17 mouse cellular contexts compared by ENCODE assay signal in genomic region chr8:125419202-125419830, GRCm38 (mm10).
DNase-seq lines count a peak whose midpoint lies in the region; ATAC-seq lines count a peak whose summit lies in the region.
"Had no signal": no experiment of that assay in that cellular context is flagged by ENCODE, and none has a peak within 500 bp of the region (broad histone marks: within the 10 kb centered on the region; RNA-seq: fewer than 3 reads in every experiment).

No protein-coding gene starts in this region.

- WGBS in forebrain, embryonic 10.5 days = 86% methylated on average over 14 of the region's 14 CpGs
- 87% methylated on average over 14 of the region's 14 CpGs for WGBS in forebrain, embryonic 12.5 days
- WGBS in midbrain, embryonic 10.5 days = 87% methylated on average over 14 of the region's 14 CpGs
- 80% methylated on average over 14 of the region's 14 CpGs for WGBS in midbrain, embryonic 15.5 days

- H3K4me1 ChIP-seq in forebrain, embryonic 10.5 days = peaks cover 22% of the 10 kb centered on the region
- H3K4me1 ChIP-seq in forebrain, embryonic 12.5 days = peaks cover 22% of the 10 kb centered on the region
- peaks cover 21% of the 10 kb centered on the region for H3K4me1 ChIP-seq in midbrain, embryonic 10.5 days
- peaks cover 10% of the 10 kb centered on the region for H3K4me1 ChIP-seq in midbrain, embryonic 15.5 days
- H3K4me1 ChIP-seq: liver, embryonic 15.5 days had no signal

- H3K36me3 ChIP-seq in forebrain, embryonic 10.5 days (replicated peaks) = peaks cover 36% of the 10 kb centered on the region
- peaks cover 62% of the 10 kb centered on the region for H3K36me3 ChIP-seq in forebrain, embryonic 12.5 days (replicated peaks)
- H3K36me3 ChIP-seq in midbrain, embryonic 10.5 days = peaks cover 59% of the 10 kb centered on the region
- no peaks in the 10 kb centered on the region for H3K36me3 ChIP-seq in midbrain, embryonic 15.5 days (replicated peaks)
- H3K36me3 ChIP-seq: liver, embryonic 15.5 days had no signal

- no peak for ATAC-seq in forebrain, embryonic 12.5 days (ENCODE audit: low FRiP score)
- ATAC-seq in midbrain, embryonic 15.5 days (replicated peaks) = no peak

- H3K27ac ChIP-seq in forebrain, embryonic 10.5 days = peak overlapping the region; percentile 40; the same call in 1 of the 2 replicates
- H3K27ac ChIP-seq in forebrain, embryonic 12.5 days = no peak overlapping the region
- H3K27ac ChIP-seq in midbrain, embryonic 10.5 days (replicated peaks) = 0 out of 2 replicates have a peak overlapping the region, but pooled peaks have one; percentile 30
- H3K27ac ChIP-seq in midbrain, embryonic 15.5 days = no peak overlapping the region
- H3K27ac ChIP-seq: heart, embryonic 13.5 days; left cerebral cortex, adult 2 months; liver, embryonic 15.5 days; neural tube, embryonic 12.5 days had no signal

- no peak for DNase-seq in forebrain, embryonic 10.5 days (ENCODE audit: extremely low spot score, low spot score)
- DNase-seq in midbrain, embryonic 10.5 days (ENCODE audit: low spot score) = no peak
- DNase-seq in cerebellum, postnatal 36 days = peak; percentile 56 to 59
- no peak for DNase-seq in testis, postnatal 10 days (ENCODE audit: low spot score)
- DNase-seq in lung, postnatal 4 days = no peak
- DNase-seq in right cerebral cortex, adult 18-20 months = no peak
- DNase-seq: adrenal gland, adult 2 months; kidney, adult 18-20 months; kidney, postnatal 10 days; lung, postnatal 10 days; thymus, postnatal 4 days had no signal

- no peak overlapping the region for H3K9ac ChIP-seq in forebrain, embryonic 12.5 days
- H3K9ac ChIP-seq in midbrain, embryonic 15.5 days = no peak overlapping the region
- H3K9ac ChIP-seq: heart, embryonic 13.5 days; liver, embryonic 15.5 days; neural tube, embryonic 12.5 days had no signal

- no peak overlapping the region for H3K4me2 ChIP-seq in forebrain, embryonic 12.5 days
- H3K4me2 ChIP-seq in midbrain, embryonic 15.5 days = no peak overlapping the region
- H3K4me2 ChIP-seq: heart, embryonic 13.5 days; liver, embryonic 15.5 days; neural tube, embryonic 12.5 days had no signal

- no peaks in the 10 kb centered on the region for H3K9me3 ChIP-seq in forebrain, embryonic 10.5 days
- H3K9me3 ChIP-seq in forebrain, embryonic 12.5 days = no peaks in the 10 kb centered on the region
- H3K9me3 ChIP-seq in midbrain, embryonic 10.5 days (replicated peaks) = no peaks in the 10 kb centered on the region
- H3K9me3 ChIP-seq in midbrain, embryonic 15.5 days = no peaks in the 10 kb centered on the region
- H3K9me3 ChIP-seq: heart, embryonic 13.5 days; liver, embryonic 15.5 days; neural tube, embryonic 12.5 days had no signal

- H3K4me3 ChIP-seq in forebrain, embryonic 10.5 days = no peak overlapping the region
- no peak overlapping the region for H3K4me3 ChIP-seq in forebrain, embryonic 12.5 days (replicated peaks)
- no peak overlapping the region for H3K4me3 ChIP-seq in midbrain, embryonic 10.5 days
- H3K4me3 ChIP-seq in midbrain, embryonic 15.5 days = no peak overlapping the region
- H3K4me3 ChIP-seq: heart, embryonic 13.5 days; left cerebral cortex, adult 2 months; liver, embryonic 15.5 days; neural tube, embryonic 12.5 days had no signal

- H3K27me3 ChIP-seq in forebrain, embryonic 10.5 days (ENCODE audit: poor library complexity, severe bottlenecking) = no peaks in the 10 kb centered on the region
- no peaks in the 10 kb centered on the region; the same call in 1 of the 2 replicates for H3K27me3 ChIP-seq in forebrain, embryonic 12.5 days
- no peaks in the 10 kb centered on the region for H3K27me3 ChIP-seq in midbrain, embryonic 10.5 days (ENCODE audit: low read depth, poor library complexity, severe bottlenecking)
- no peaks in the 10 kb centered on the region for H3K27me3 ChIP-seq in midbrain, embryonic 15.5 days (replicated peaks)
- H3K27me3 ChIP-seq: heart, embryonic 13.5 days; liver, embryonic 15.5 days; neural tube, embryonic 12.5 days had no signal

Comparison
In these comparisons a context has a peak if more than half of its experiments do, and no peak if none do; other contexts are left out.
1. H3K27ac ChIP-seq: peak in forebrain, embryonic 10.5 days (single experiment) and midbrain, embryonic 10.5 days (single experiment); none in forebrain, embryonic 12.5 days (single experiment) and midbrain, embryonic 15.5 days (single experiment).
2. DNase-seq: peak in cerebellum, postnatal 36 days (2 of 2); none in forebrain, embryonic 10.5 days (single experiment), midbrain, embryonic 10.5 days (single experiment), testis, postnatal 10 days (single experiment), lung, postnatal 4 days (0 of 2) and right cerebral cortex, adult 18-20 months (single experiment).